Mouse (Mus musculus): ENCODE results near the gene Dcxr. TPM values are rescaled to one million over a fixed set of nuclear protein-coding genes. Genes with fewer than 3 reads are reported as not detected.

The Dcxr gene
- total RNA-seq, 2 experiments from 2014 or later = 8.2 to 9.6 TPM

Other genes starting within 250 kb of the Dcxr start
- gene Mrpl12, start 242.7 kb downstream of the Dcxr start, total RNA-seq (2021) = 100 to 1,000 TPM; 130 to 136 TPM
- 1 to 10 TPM; 3.3 to 4.5 TPM for gene Slc25a10, start 235.4 kb downstream of the Dcxr start, total RNA-seq (2021)
- gene Gcgr, start 196.6 kb downstream of the Dcxr start, total RNA-seq (2021) = under 1 TPM in 1 of 2 experiments, not detected in 1; 0.45 TPM
- gene Mcrip1, start 177.6 kb downstream of the Dcxr start, total RNA-seq (2021) = 10 to 100 TPM; 18.4 to 22.7 TPM
- gene Ppp1r27, start 176.1 kb downstream of the Dcxr start, total RNA-seq (2021) = 100 to 1,000 TPM; 140 to 577 TPM
- gene P4hb, start 154.0 kb downstream of the Dcxr start, total RNA-seq (2021) = 100 to 1,000 TPM; 188 to 221 TPM
- gene Arhgdia, start 145.7 kb downstream of the Dcxr start, total RNA-seq (2021) = 10 to 100 TPM; 71.0 to 89.8 TPM
- 10 to 100 TPM; 42.8 to 48.6 TPM for gene Alyref, start 128.9 kb downstream of the Dcxr start, total RNA-seq (2021)
- 10 to 100 TPM; 45.9 to 52.1 TPM for gene Anapc11, start 128.9 kb downstream of the Dcxr start, total RNA-seq (2021)
- gene Npb, start 118.8 kb downstream of the Dcxr start, total RNA-seq (2021) = not detected
- 10 to 100 TPM; 26.1 to 27.7 TPM for gene Pcyt2, start 109.3 kb downstream of the Dcxr start, total RNA-seq (2021)
- gene Sirt7, start 102.0 kb downstream of the Dcxr start, total RNA-seq (2021) = 1 to 10 TPM; 3.6 to 4.2 TPM
- 10 to 100 TPM; 50.2 to 58.8 TPM for gene Mafg, start 93.7 kb downstream of the Dcxr start, total RNA-seq (2021)
- gene Pycr1, start 83.5 kb downstream of the Dcxr start, total RNA-seq (2021) = 1 to 10 TPM; 2.8 to 3.2 TPM
- 100 to 1,000 TPM; 124 to 137 TPM for gene Myadml2, start 79.1 kb downstream of the Dcxr start, total RNA-seq (2021)
- gene Notum, start 66.1 kb downstream of the Dcxr start, total RNA-seq (2021) = not detected
- 10 to 100 TPM; 31.1 to 33.4 TPM for gene Aspscr1, start 54.3 kb downstream of the Dcxr start, total RNA-seq (2021)
- 10 to 100 TPM; 24.2 to 32.0 TPM for gene Cenpx, start 13.5 kb downstream of the Dcxr start, total RNA-seq (2021)
- gene Lrrc45, start 13.4 kb downstream of the Dcxr start, total RNA-seq (2021) = 1 to 10 TPM; 2.3 to 3.0 TPM
- 1 to 10 TPM in 1 of 2 experiments, under 1 TPM in 1; 0.95 to 1.3 TPM for gene Rac3, start 5.8 kb downstream of the Dcxr start, total RNA-seq (2021)
- gene Cbr2, start 4.8 kb upstream of the Dcxr start, total RNA-seq (2021) = 10 to 100 TPM; 11.6 to 16.9 TPM
- gene Hmga1b, start 35.5 kb upstream of the Dcxr start, total RNA-seq (2021) = 10 to 100 TPM; 20.4 to 22.2 TPM
- gene Rfng, start 56.9 kb upstream of the Dcxr start, total RNA-seq (2021) = 10 to 100 TPM; 12.6 to 13.0 TPM
- 10 to 100 TPM; 62.5 to 63.3 TPM for gene Gps1, start 57.0 kb upstream of the Dcxr start, total RNA-seq (2021)
- 10 to 100 TPM; 27.6 to 28.6 TPM for gene Dus1l, start 69.1 kb upstream of the Dcxr start, total RNA-seq (2021)
- 10 to 100 TPM; 11.4 to 17.1 TPM for gene Fasn, start 97.3 kb upstream of the Dcxr start, total RNA-seq (2021)
- 1 to 10 TPM; 3.0 to 3.5 TPM for gene Ccdc57, start 205.6 kb upstream of the Dcxr start, total RNA-seq (2021)
- gene Slc16a3, start 221.2 kb upstream of the Dcxr start, total RNA-seq (2021) = 100 to 1,000 TPM; 257 to 298 TPM

Data from gastrocnemius, adult 18-20 months (tissue).